Mouse (Mus musculus): Measurements from ENCODE around the gene Slc32a1.

- TF ChIP-seq CTCF (IDR thresholded peaks at IDR 0.05) (no peak), EP300 (IDR thresholded peaks at IDR 0.05) (peak; percentile 82)
These were observed 48.3 kb downstream of the Slc32a1 start for GRCm38 (mm10) chr2:158658822-158659221.

All from lung, postnatal 0 days (tissue).